Mouse (Mus musculus): ENCODE results near the gene Lgals3. TPM values are rescaled to one million over a fixed set of nuclear protein-coding genes. Genes with fewer than 3 reads are reported as not detected.
A peak's percentile ranks its signal among the peaks of the same experiment; 100 is the strongest.

Lgals3 gene
- polyA plus RNA-seq, 1 experiment, result 97.5 TPM

- Histone ChIP-seq H3K27me3 (ENCODE audit: control insufficient read depth, insufficient read depth, low read length) (no peaks in the 10 kb centered on the region), H3K36me3 (ENCODE audit: control insufficient read depth, insufficient read depth, low read length) (peaks cover 6% of the 10 kb centered on the region), H3K27ac (ENCODE audit: insufficient read depth, low read length) (no peak overlapping the region), H3K4me1 (ENCODE audit: control insufficient read depth, insufficient read depth, insufficient read length) (no peaks in the 10 kb centered on the region), H3K4me3 (ENCODE audit: extremely low read depth, insufficient read depth, insufficient read length) (no peak overlapping the region)
- no peak for TF ChIP-seq POLR2A (IDR thresholded peaks at IDR 0.05; ENCODE audit: low read depth, low read length)
- no peak for TF ChIP-seq CTCF (IDR thresholded peaks at IDR 0.05; ENCODE audit: extremely low read depth, insufficient read depth, insufficient read length, insufficient replicate concordance)
- no peak for DNase-seq (ENCODE audit: low read depth in 1 of 2, low spot score in 2 of 2)
- WGBS, result 68% methylated on average over 7 of the region's 7 CpGs
Observed at GRCm38 (mm10) chr14:47383911-47384310, 16.4 kb downstream of the Lgals3 start.

- no peak for TF ChIP-seq POLR2A (IDR thresholded peaks at IDR 0.05; ENCODE audit: low read depth, low read length)
- TF ChIP-seq CTCF (IDR thresholded peaks at IDR 0.05; ENCODE audit: extremely low read depth, insufficient read depth, insufficient read length, insufficient replicate concordance), result no peak
- H3K27me3 ChIP-seq (ENCODE audit: control insufficient read depth, insufficient read depth, low read length), result no peaks in the 10 kb centered on the region
- H3K4me3 ChIP-seq (ENCODE audit: extremely low read depth, insufficient read depth, insufficient read length), result no peak overlapping the region
- no peak overlapping the region for H3K27ac ChIP-seq (ENCODE audit: insufficient read depth, low read length)
- no peak for DNase-seq (ENCODE audit: low read depth in 1 of 2, low spot score in 2 of 2)
- peaks cover 8% of the 10 kb centered on the region for H3K36me3 ChIP-seq (ENCODE audit: control insufficient read depth, insufficient read depth, low read length)
- 96% methylated on average over 10 of the region's 10 CpGs for WGBS
- no peaks in the 10 kb centered on the region for H3K4me1 ChIP-seq (ENCODE audit: control insufficient read depth, insufficient read depth, insufficient read length)
Observed at GRCm38 (mm10) chr14:47384653-47385052, 17.1 kb downstream of the Lgals3 start.

- TF ChIP-seq POLR2A (IDR thresholded peaks at IDR 0.05; ENCODE audit: low read depth, low read length) (no peak), CTCF (IDR thresholded peaks at IDR 0.05; ENCODE audit: extremely low read depth, insufficient read depth, insufficient read length, insufficient replicate concordance) (no peak)
- WGBS, result 92% methylated on average over 11 of the region's 11 CpGs
- H3K36me3 ChIP-seq (ENCODE audit: control insufficient read depth, insufficient read depth, low read length), result peaks cover 11% of the 10 kb centered on the region
Observed at GRCm38 (mm10) chr14:47386125-47386524, 18.6 kb downstream of the Lgals3 start.

GRCm38 (mm10) chr14:47393354-47394094, 26.0 kb downstream of the Lgals3 start:
- WGBS, result 77% methylated on average over 10 of the region's 10 CpGs
- H3K36me3 ChIP-seq (ENCODE audit: control insufficient read depth, insufficient read depth, low read length), result peaks cover 7% of the 10 kb centered on the region

More at GRCm38 (mm10) chr14:47386125-47386524, 18.6 kb downstream of the Lgals3 start:
- no peak overlapping the region for H3K27ac ChIP-seq (ENCODE audit: insufficient read depth, low read length)
- H3K4me3 ChIP-seq (ENCODE audit: extremely low read depth, insufficient read depth, insufficient read length), result no peak overlapping the region
- H3K4me1 ChIP-seq (ENCODE audit: control insufficient read depth, insufficient read depth, insufficient read length), result no peaks in the 10 kb centered on the region
- no peaks in the 10 kb centered on the region for H3K27me3 ChIP-seq (ENCODE audit: control insufficient read depth, insufficient read depth, low read length)
- DNase-seq (ENCODE audit: low read depth in 1 of 2, low spot score in 2 of 2), result no peak

GRCm38 (mm10) chr14:47395007-47395406, 27.5 kb downstream of the Lgals3 start:
- DNase-seq (ENCODE audit: low read depth in 1 of 2, low spot score in 2 of 2), result no peak
- 80% methylated on average over 6 of the region's 6 CpGs for WGBS
- H3K27ac ChIP-seq (ENCODE audit: insufficient read depth, low read length), result peak overlapping the region; percentile 68
- H3K36me3 ChIP-seq (ENCODE audit: control insufficient read depth, insufficient read depth, low read length), result peaks cover 4% of the 10 kb centered on the region; the same call in 1 of the 2 replicates
- H3K4me3 ChIP-seq (ENCODE audit: extremely low read depth, insufficient read depth, insufficient read length), result no peak overlapping the region
- H3K27me3 ChIP-seq (ENCODE audit: control insufficient read depth, insufficient read depth, low read length), result no peaks in the 10 kb centered on the region
- no peaks in the 10 kb centered on the region for H3K4me1 ChIP-seq (ENCODE audit: control insufficient read depth, insufficient read depth, insufficient read length)
- TF ChIP-seq POLR2A (IDR thresholded peaks at IDR 0.05; ENCODE audit: low read depth, low read length), result no peak
- no peak for TF ChIP-seq CTCF (IDR thresholded peaks at IDR 0.05; ENCODE audit: extremely low read depth, insufficient read depth, insufficient read length, insufficient replicate concordance)

More at GRCm38 (mm10) chr14:47393354-47394094, 26.0 kb downstream of the Lgals3 start:
- H3K27ac ChIP-seq (ENCODE audit: insufficient read depth, low read length), result no peak overlapping the region
- no peak overlapping the region for H3K4me3 ChIP-seq (ENCODE audit: extremely low read depth, insufficient read depth, insufficient read length)
- TF ChIP-seq POLR2A (IDR thresholded peaks at IDR 0.05; ENCODE audit: low read depth, low read length) (no peak), CTCF (IDR thresholded peaks at IDR 0.05; ENCODE audit: extremely low read depth, insufficient read depth, insufficient read length, insufficient replicate concordance) (no peak)
- H3K4me1 ChIP-seq (ENCODE audit: control insufficient read depth, insufficient read depth, insufficient read length), result no peaks in the 10 kb centered on the region
- DNase-seq (ENCODE audit: low read depth in 1 of 2, low spot score in 2 of 2), result no peak
- no peaks in the 10 kb centered on the region for H3K27me3 ChIP-seq (ENCODE audit: control insufficient read depth, insufficient read depth, low read length)

- Histone ChIP-seq H3K27me3 (ENCODE audit: control insufficient read depth, insufficient read depth, low read length) (no peaks in the 10 kb centered on the region), H3K4me1 (ENCODE audit: control insufficient read depth, insufficient read depth, insufficient read length) (no peaks in the 10 kb centered on the region), H3K36me3 (ENCODE audit: control insufficient read depth, insufficient read depth, low read length) (peaks cover 3% of the 10 kb centered on the region; the same call in 1 of the 2 replicates), H3K4me3 (ENCODE audit: extremely low read depth, insufficient read depth, insufficient read length) (peak overlapping the region; percentile 28; the same call in 1 of the 2 replicates), H3K27ac (ENCODE audit: insufficient read depth, low read length) (peak overlapping the region; percentile 68)
- WGBS, result 75% methylated on average over 15 of the region's 15 CpGs
- no peak for TF ChIP-seq CTCF (IDR thresholded peaks at IDR 0.05; ENCODE audit: extremely low read depth, insufficient read depth, insufficient read length, insufficient replicate concordance)
- no peak; the same call in 1 of the 2 replicates for TF ChIP-seq POLR2A (IDR thresholded peaks at IDR 0.05; ENCODE audit: low read depth, low read length)
- DNase-seq (ENCODE audit: low read depth in 1 of 2, low spot score in 2 of 2), result peak; percentile 14 to 50
Observed at GRCm38 (mm10) chr14:47395462-47396026, 28.0 kb downstream of the Lgals3 start.
